Mouse (Mus musculus): ENCODE data around the gene Tmem198b. TPM values are rescaled to one million over a fixed set of nuclear protein-coding genes. Genes with fewer than 3 reads are reported as not detected.

Gene Tmem198b
- 17.7 and 17.9 TPM in 2 replicates for polyA plus RNA-seq (2012; rRNA removed)

DNA sequence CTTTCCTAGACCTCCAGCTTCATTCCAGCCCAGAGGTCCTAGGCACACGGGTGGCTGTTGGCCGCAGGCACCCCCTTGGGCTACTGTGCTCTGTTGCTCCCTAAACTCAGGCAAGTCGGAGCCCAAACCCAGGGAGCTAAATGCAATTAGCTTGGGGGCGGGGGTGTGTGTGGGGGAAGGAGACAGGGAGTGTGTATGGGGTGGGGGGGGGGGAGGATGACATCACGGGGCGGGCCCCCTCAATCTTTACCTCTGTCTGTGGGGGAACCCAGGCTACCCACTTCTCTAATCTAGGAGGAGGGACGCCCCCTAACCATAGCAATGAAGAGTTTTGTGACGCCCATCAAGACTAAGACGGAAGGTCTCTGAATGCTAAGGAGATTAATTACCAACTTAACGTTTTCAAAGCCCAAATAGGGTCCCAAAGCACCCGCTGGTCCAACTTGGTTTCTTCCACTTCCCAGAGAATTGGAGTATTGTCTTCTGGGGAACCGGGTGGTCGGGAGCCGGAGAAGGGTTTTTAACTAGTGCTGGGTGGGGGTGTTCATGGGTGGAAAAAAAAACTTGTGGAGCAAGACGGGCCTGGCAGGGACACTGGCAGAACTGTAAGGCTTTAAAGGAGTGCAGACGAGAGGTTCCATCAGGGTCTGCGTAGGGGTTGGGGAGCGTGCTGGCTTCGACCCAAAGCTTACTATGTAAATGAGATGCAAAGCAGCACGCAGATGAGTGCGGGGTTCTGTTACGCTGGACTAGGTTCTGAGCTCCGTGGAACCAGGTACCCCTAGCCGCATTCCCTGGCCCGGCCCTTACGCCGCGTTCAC lies at the start of gene Tmem198b:
TSS of gene Tmem198b (minus strand) at position 100 of the 821 bp plus-strand sequence.

DNA sequence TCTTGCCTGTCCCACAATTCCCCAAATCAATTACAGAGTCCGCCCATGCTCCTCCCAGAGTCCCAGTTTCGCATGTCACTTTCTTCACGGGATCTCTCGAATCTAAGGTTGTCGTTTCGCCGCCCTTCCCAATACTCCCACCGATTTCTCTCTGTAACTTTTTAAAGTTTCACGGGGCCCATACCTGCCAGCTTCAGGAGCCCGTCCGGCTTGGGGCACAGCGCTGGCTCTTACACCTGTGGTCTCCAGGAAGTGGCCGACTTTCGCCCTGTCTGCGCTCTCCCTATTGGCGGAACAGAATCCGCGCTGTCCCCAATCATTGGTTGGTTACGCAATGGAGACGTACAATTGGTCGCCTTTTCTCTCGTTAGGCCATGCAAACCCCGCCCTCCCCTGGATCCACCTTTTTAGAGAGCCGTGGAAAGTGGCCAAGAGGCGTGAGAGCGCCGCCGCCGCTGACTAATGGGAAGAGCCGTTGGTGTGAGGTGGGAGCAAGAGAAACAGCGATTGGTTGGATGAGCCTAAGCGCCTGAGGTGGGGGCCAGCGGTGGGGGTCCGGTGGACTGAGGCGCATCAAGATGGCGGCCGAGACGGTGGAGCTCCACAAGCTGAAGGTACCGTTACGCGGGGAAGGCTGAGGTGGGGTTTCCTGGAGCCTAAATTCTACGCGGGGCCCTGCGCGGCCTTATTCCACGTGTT lies 17.3 kb upstream of the Tmem198b start, which contains the start of gene Ormdl2:
TSS of gene Ormdl2 (minus strand) at position 288 of the 699 bp plus-strand sequence.

DNA sequence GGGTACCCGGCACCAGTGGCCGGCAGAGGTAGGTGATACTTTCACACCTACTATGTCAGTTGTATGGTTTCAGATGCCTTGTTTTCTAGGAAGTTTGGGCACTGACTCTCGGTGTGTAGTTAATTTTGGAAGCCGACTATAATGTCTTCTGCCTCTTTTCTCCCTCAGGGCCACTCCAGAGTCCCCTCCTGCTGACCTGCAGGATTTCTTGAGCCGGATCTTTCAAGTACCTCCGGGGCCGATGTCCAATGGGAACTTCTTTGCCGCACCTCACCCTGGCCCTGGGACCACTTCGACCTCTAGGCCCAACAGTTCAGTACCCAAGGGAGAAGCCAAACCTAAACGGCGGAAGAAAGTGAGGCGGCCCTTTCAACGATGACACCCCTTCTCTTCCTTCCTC lies 12.9 kb upstream of the Tmem198b start, which contains the start of gene Sarnp:
TSS of gene Sarnp (plus strand) at position 301 of the 400 bp plus-strand sequence.

DNA sequence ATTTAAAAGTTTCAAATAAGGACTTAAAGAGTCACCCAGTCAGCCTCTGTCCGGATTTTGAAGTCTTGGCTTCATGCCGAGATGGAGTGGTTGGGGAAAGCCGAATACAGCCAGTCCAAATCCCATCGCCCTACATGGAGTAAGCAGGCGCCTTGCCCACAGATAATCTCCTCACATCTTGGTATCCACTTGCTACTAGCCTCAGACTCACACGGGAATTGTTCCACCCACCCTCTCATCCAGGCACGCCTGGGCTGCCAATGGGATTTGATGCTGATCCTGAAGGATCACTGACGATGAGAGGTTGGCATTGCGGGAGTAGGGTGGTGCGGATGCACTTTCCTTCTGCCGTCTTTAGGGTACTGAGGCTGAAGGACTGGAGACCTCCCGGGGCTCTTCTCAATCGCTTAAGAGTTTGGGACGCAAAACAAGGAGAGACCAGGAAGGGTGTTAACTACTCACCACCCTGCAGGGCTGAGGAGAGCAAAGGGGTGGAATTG lies 349 bp downstream of the Tmem198b start, which contains the start of gene Dnajc14:
TSS of gene Dnajc14 (plus strand) at position 292 of the 500 bp plus-strand sequence.

DNA sequence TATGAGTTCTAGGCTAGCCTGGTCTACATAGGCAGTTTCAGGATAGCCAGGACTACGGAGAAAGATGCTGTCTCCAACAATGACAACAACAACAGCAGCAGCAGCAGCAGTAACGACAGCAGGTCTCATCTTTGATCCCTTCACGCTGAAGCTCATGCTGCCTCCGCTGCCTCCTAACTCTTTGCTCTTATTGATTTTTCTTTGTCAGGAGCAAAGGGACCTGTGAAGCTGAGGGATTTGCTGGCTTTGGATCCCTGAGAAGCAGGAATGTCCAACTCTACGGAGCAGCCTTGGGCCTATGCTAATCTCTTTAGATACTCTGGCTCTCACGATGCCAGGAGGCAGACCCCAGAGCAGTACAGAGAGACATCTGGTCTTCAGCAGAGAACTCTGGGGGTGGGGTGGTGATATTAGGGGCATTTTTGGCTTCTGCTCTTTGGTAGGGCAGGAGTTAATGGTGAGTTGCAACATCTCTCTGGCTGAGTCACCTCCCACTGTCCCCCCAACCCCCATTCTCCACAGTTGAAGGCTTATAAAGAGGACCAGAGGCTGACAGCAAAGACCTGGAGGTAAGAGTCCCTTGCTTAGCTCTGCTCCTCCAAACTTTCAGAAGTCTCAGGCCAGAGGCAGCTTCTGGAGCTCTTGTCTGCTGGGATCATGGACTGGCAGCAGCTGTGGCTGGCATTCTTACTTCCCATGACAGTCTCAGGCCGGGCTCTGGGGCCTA lies 13.6 kb downstream of the Tmem198b start, which contains the start of gene Mmp19:
TSS of gene Mmp19 (plus strand) at position 513 of the 727 bp plus-strand sequence.

Other genes with a start within 250 kb of the Tmem198b start
- gene Pa2g4, start 238.4 kb downstream of the Tmem198b start, polyA plus RNA-seq (2012; rRNA removed) = 11.8 and 15.3 TPM in 2 replicates
- gene Erbb3, start 214.7 kb downstream of the Tmem198b start, polyA plus RNA-seq (2012; rRNA removed) = 84.1 and 97.8 TPM in 2 replicates
- gene Rps26, start 177.6 kb downstream of the Tmem198b start, polyA plus RNA-seq (2012; rRNA removed) = 948 and 1,040 TPM in 2 replicates
- 0.83 and 1.3 TPM in 2 replicates for gene Ikzf4, start 158.4 kb downstream of the Tmem198b start, polyA plus RNA-seq (2012; rRNA removed)
- gene Suox, start 130.3 kb downstream of the Tmem198b start, polyA plus RNA-seq (2012; rRNA removed) = 10.0 and 12.2 TPM in 2 replicates
- 51.6 and 59.7 TPM in 2 replicates for gene Rab5b, start 108.1 kb downstream of the Tmem198b start, polyA plus RNA-seq (2012; rRNA removed)
- gene Pmel, start 100.2 kb downstream of the Tmem198b start, polyA plus RNA-seq (2012; rRNA removed) = 3.2 and 3.4 TPM in 2 replicates
- gene Cdk2, start 99.3 kb downstream of the Tmem198b start, polyA plus RNA-seq (2012; rRNA removed) = 11.2 and 11.4 TPM in 2 replicates
- 80.2 and 87.4 TPM in 2 replicates for gene Dgka, start 59.5 kb downstream of the Tmem198b start, polyA plus RNA-seq (2012; rRNA removed)
- 17.4 and 19.1 TPM in 2 replicates for gene Pym1, start 56.5 kb downstream of the Tmem198b start, polyA plus RNA-seq (2012; rRNA removed)
- 4.8 and 5.0 TPM in 2 replicates for gene Mmp19, start 13.5 kb downstream of the Tmem198b start, polyA plus RNA-seq (2012; rRNA removed)
- gene Dnajc14, start 308 bp downstream of the Tmem198b start, polyA plus RNA-seq (2012; rRNA removed) = 15.2 and 16.5 TPM in 2 replicates
- gene Sarnp, start 13.0 kb upstream of the Tmem198b start, polyA plus RNA-seq (2012; rRNA removed) = 2.0 and 2.3 TPM in 2 replicates
- gene Ormdl2, start 17.3 kb upstream of the Tmem198b start, polyA plus RNA-seq (2012; rRNA removed) = 90.8 and 92.6 TPM in 2 replicates
- 1.5 and 1.6 TPM in 2 replicates for gene Gdf11, start 87.3 kb upstream of the Tmem198b start, polyA plus RNA-seq (2012; rRNA removed)
- 225 and 259 TPM in 2 replicates for gene Cd63, start 96.6 kb upstream of the Tmem198b start, polyA plus RNA-seq (2012; rRNA removed)
- gene Rdh5, start 118.5 kb upstream of the Tmem198b start, polyA plus RNA-seq (2012; rRNA removed) = 28.4 and 36.4 TPM in 2 replicates
- gene Bloc1s1, start 119.7 kb upstream of the Tmem198b start, polyA plus RNA-seq (2012; rRNA removed) = 151 TPM in 2 replicates
- gene Itga7, start 129.4 kb upstream of the Tmem198b start, polyA plus RNA-seq (2012; rRNA removed) = 56.9 and 58.2 TPM in 2 replicates
- 159 and 171 TPM in 2 replicates for gene Mettl7b, start 156.6 kb upstream of the Tmem198b start, polyA plus RNA-seq (2012; rRNA removed)
- not detected in 2 replicates for gene Olfr9, start 185.1 kb upstream of the Tmem198b start, polyA plus RNA-seq (2012; rRNA removed)
- gene Olfr763, start 206.4 kb upstream of the Tmem198b start, polyA plus RNA-seq (2012; rRNA removed) = not detected in 2 replicates
- gene Olfr764-ps1, start 235.5 kb upstream of the Tmem198b start, polyA plus RNA-seq (2012; rRNA removed) = not detected in 2 replicates
- gene Olfr765, start 245.6 kb upstream of the Tmem198b start, polyA plus RNA-seq (2012; rRNA removed) = not detected in 2 replicates